Mouse (Mus musculus) large intestine, adult 2 months (tissue): ENCODE results near the gene Fcrlb. TPM values are rescaled to one million over a fixed set of nuclear protein-coding genes. Genes with fewer than 3 reads are reported as not detected.
A peak's percentile ranks its signal among the peaks of the same experiment; 100 is the strongest.

Experiments used
- DNase-seq: peaks from one replicate; pipeline ENCODE4 v3.0.0-alpha.2; 2012; ENCODE audit warnings: low read depth, low spot score
- WGBS: fragments of 180-500 bp; shearing (Covaris S2); methylation state at CpG from one replicate; pipeline ENCODE4 v1.1.7; 2018; 5-methylcytosine and 5-hydroxymethylcytosine counted together
- polyA plus RNA-seq: library from polyadenylated mRNA; depleted of rRNA; stranded (reverse); fragments of >200 nt; gene quantifications from 2 replicates; pipeline ENCODE4 v1.2.3, GENCODE M21; 2012

Fcrlb gene
- polyA plus RNA-seq, 1 experiment = 0.24 TPM

- no peak for DNase-seq
- 78% methylated on average over 11 of the region's 11 CpGs for WGBS
Observed at GRCm38 (mm10) chr1:170911907-170912660, 657 bp downstream of the Fcrlb start.

- WGBS = 8% methylated on average over 21 of the region's 21 CpGs
- DNase-seq = no peak
Observed at GRCm38 (mm10) chr1:170908341-170908740, 4.4 kb downstream of the Fcrlb start.

GRCm38 (mm10) chr1:170907456-170908191, 5.1 kb downstream of the Fcrlb start:
- 3% methylated on average over 71 of the region's 71 CpGs for WGBS
- no peak for DNase-seq

- WGBS = 30% methylated on average over 11 of the region's 11 CpGs
- no peak for DNase-seq
Observed at GRCm38 (mm10) chr1:170907111-170907455, 5.7 kb downstream of the Fcrlb start.

GRCm38 (mm10) chr1:170903485-170903884, 9.3 kb downstream of the Fcrlb start:
- DNase-seq = no peak
- 39% methylated on average over 5 of the region's 5 CpGs for WGBS

GRCm38 (mm10) chr1:170901536-170902238, 11.1 kb downstream of the Fcrlb start:
- DNase-seq = peak; percentile 79
- WGBS = 38% methylated on average over 10 of the region's 10 CpGs

GRCm38 (mm10) chr1:170900799-170901467, 11.8 kb downstream of the Fcrlb start:
- WGBS = 19% methylated on average over 10 of the region's 10 CpGs
- DNase-seq = peak; percentile 52

GRCm38 (mm10) chr1:170898413-170899075, 14.2 kb downstream of the Fcrlb start:
- 46% methylated on average over 16 of the region's 16 CpGs for WGBS
- no peak for DNase-seq

- no peak for DNase-seq
- 72% methylated on average over 5 of the region's 5 CpGs for WGBS
Observed at GRCm38 (mm10) chr1:170896651-170897281, 16.0 kb downstream of the Fcrlb start.

GRCm38 (mm10) chr1:170894603-170895602, 17.8 kb downstream of the Fcrlb start:
- WGBS = 57% methylated on average over 9 of the region's 9 CpGs
- DNase-seq = no peak

GRCm38 (mm10) chr1:170892279-170892678, 20.5 kb downstream of the Fcrlb start:
- no peak for DNase-seq
- WGBS = 70% methylated on average over 1 of the region's 1 CpGs

GRCm38 (mm10) chr1:170891646-170892045, 21.1 kb downstream of the Fcrlb start:
- WGBS = 85% methylated on average over 2 of the region's 2 CpGs
- no peak for DNase-seq

- no peak for DNase-seq
- 75% methylated on average over 4 of the region's 4 CpGs for WGBS
Observed at GRCm38 (mm10) chr1:170889310-170889709, 23.4 kb downstream of the Fcrlb start.

GRCm38 (mm10) chr1:170886044-170886458, 26.7 kb downstream of the Fcrlb start:
- DNase-seq = no peak
- 23% methylated on average over 6 of the region's 6 CpGs for WGBS

- under 1% methylated on average over 46 of the region's 46 CpGs for WGBS
- no peak for DNase-seq
Observed at GRCm38 (mm10) chr1:170884978-170885561, 27.7 kb downstream of the Fcrlb start, which contains the start of the genes Gm26620 and Dusp12. TSS of gene Gm26620 (plus strand) at chr1:170885065. TSS of gene Dusp12 (minus strand) at chr1:170885540.

- no peak for DNase-seq
- 4% methylated on average over 8 of the region's 8 CpGs for WGBS
Observed at GRCm38 (mm10) chr1:170884390-170884789, 28.4 kb downstream of the Fcrlb start.

- WGBS = 39% methylated on average over 5 of the region's 5 CpGs
- no peak for DNase-seq
Observed at GRCm38 (mm10) chr1:170882915-170883485, 29.7 kb downstream of the Fcrlb start.
